Mouse (Mus musculus) spleen, postnatal 36 days (tissue): ENCODE measurements around the gene Rnf141.
A peak's percentile ranks its signal among the peaks of the same experiment; 100 is the strongest.

Experiments used
- DNase-seq, 2 experiments: peaks; one replicate each; pipeline ENCODE4 v3.0.0; 2022; ENCODE audit warnings: low spot score in 2 of 2, mixed read lengths in 1 of 2

Rnf141 gene

GRCm38 (mm10) chr7:110768451-110769064 is 75.7 kb downstream of the Rnf141 start:
- DNase-seq, result peak; percentile 54

GRCm38 (mm10) chr7:110768001-110768400 is 76.3 kb downstream of the Rnf141 start, which contains the start of gene Ampd3:
Gene Ampd3 (plus strand): TSS chr7:110768206.
- no peak for DNase-seq

GRCm38 (mm10) chr7:110762605-110763180 is 81.6 kb downstream of the Rnf141 start:
- DNase-seq, result no peak

GRCm38 (mm10) chr7:110756440-110756839 is 87.8 kb downstream of the Rnf141 start:
- peak; percentile 40 to 41 for DNase-seq

- no peak for DNase-seq
Observed at GRCm38 (mm10) chr7:110753926-110754330, 90.3 kb downstream of the Rnf141 start.

GRCm38 (mm10) chr7:110753310-110753709 is 90.9 kb downstream of the Rnf141 start:
- DNase-seq, result no peak

- no peak for DNase-seq
Observed at GRCm38 (mm10) chr7:110751634-110752033, 92.6 kb downstream of the Rnf141 start.

- no peak for DNase-seq
Observed at GRCm38 (mm10) chr7:110750834-110751233, 93.4 kb downstream of the Rnf141 start.
